Mouse (Mus musculus): ENCODE measurements at regions not wholly inside any gene's neighbourhood (a gene's known extent, or its start where the extent isn't known, plus 50 kb on each side); places are given as distances from the start of the nearest gene placed in this dataset.
"Not testable (repeated sequence)": the region's sequence is repeated elsewhere in the genome, so short reads cannot be mapped to it uniquely, and the experiment has no call there.

DNA sequence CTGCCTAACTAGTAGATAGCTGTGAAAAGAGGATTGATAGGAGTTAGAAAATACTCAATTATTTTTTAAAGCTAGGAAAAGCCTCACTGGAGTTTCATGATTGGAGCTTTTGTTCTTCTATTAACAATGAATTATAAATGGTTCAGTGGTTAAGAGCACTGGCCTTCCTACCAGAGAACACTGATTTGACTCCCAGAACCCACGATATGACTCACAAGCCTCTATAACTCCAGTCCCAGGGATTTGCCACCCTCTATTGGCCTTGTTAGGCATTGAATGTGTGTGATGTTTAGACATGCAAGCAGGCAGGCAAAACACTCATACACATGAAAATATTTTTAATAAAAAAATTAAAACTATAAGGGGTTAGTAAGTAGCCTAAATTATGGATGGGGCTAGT is 704.4 kb downstream of the Rapgef2 start:
- Histone ChIP-seq H3K27ac (ENCODE audit: insufficient read depth, low read length) (no peak overlapping the region), H3K4me3 (ENCODE audit: insufficient read depth, low read length) (no peak overlapping the region), H3K4me1 (ENCODE audit: control insufficient read depth, insufficient read depth, low read length) (peaks cover 2% of the 10 kb centered on the region)
- no peak for TF ChIP-seq POLR2A (IDR thresholded peaks at IDR 0.05; ENCODE audit: low read depth, low read length)
- no peak for TF ChIP-seq CTCF (IDR thresholded peaks at IDR 0.05; ENCODE audit: borderline replicate concordance, insufficient read depth, low read length)

DNA sequence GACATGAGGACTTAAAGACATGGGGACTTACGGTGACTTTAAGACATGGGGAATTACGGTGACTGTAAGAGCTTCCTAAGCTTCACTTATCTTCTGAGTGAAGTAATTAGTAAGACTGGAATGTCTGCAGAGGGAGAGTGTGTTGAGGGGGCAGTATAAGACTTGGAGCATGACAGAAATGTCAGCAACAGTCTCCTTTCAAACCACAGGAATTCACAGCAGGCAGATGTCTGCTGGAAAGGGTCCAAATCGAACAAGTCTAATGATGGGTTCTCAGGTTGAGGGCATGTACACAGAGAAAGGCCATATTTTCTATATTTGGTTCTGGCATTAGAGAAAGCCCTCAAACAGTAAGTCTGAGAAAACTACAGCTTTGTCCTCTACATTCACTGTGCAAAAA is 705.2 kb downstream of the Rapgef2 start:
- H3K27ac ChIP-seq (ENCODE audit: insufficient read depth, low read length): peak overlapping the region; percentile 77
- no peak for TF ChIP-seq CTCF (IDR thresholded peaks at IDR 0.05; ENCODE audit: borderline replicate concordance, insufficient read depth, low read length)
- TF ChIP-seq POLR2A (IDR thresholded peaks at IDR 0.05; ENCODE audit: low read depth, low read length): no peak
- peaks cover 2% of the 10 kb centered on the region for H3K4me1 ChIP-seq (ENCODE audit: control insufficient read depth, insufficient read depth, low read length)
- no peak overlapping the region for H3K4me3 ChIP-seq (ENCODE audit: insufficient read depth, low read length)

- Histone ChIP-seq H3K4me1 (ENCODE audit: control insufficient read depth, insufficient read depth, low read length) (no peaks in the 10 kb centered on the region), H3K4me3 (ENCODE audit: insufficient read depth, low read length) (no peak overlapping the region)
- TF ChIP-seq CTCF (IDR thresholded peaks at IDR 0.05; ENCODE audit: borderline replicate concordance, insufficient read depth, low read length): no peak
- no peak for TF ChIP-seq POLR2A (IDR thresholded peaks at IDR 0.05; ENCODE audit: low read depth, low read length)
These were observed 710.5 kb downstream of the Rapgef2 start for GRCm38 (mm10) chr3:78575667-78576464.

GRCm38 (mm10) chr3:78574807-78575206 is 711.5 kb downstream of the Rapgef2 start:
- TF ChIP-seq POLR2A (IDR thresholded peaks at IDR 0.05; ENCODE audit: low read depth, low read length): no peak
- TF ChIP-seq CTCF (IDR thresholded peaks at IDR 0.05; ENCODE audit: borderline replicate concordance, insufficient read depth, low read length): no peak
- Histone ChIP-seq H3K27ac (ENCODE audit: insufficient read depth, low read length) (no peak overlapping the region), H3K4me3 (ENCODE audit: insufficient read depth, low read length) (no peak overlapping the region), H3K4me1 (ENCODE audit: control insufficient read depth, insufficient read depth, low read length) (no peaks in the 10 kb centered on the region)

More at GRCm38 (mm10) chr3:78575667-78576464, 710.5 kb downstream of the Rapgef2 start:
- no peak overlapping the region for H3K27ac ChIP-seq (ENCODE audit: insufficient read depth, low read length)

- H3K4me3 ChIP-seq (ENCODE audit: insufficient read depth, low read length): no peak overlapping the region
- TF ChIP-seq POLR2A (IDR thresholded peaks at IDR 0.05; ENCODE audit: low read depth, low read length) (no peak), CTCF (IDR thresholded peaks at IDR 0.05; ENCODE audit: borderline replicate concordance, insufficient read depth, low read length) (no peak)
- H3K27ac ChIP-seq (ENCODE audit: insufficient read depth, low read length): no peak overlapping the region
- H3K4me1 ChIP-seq (ENCODE audit: control insufficient read depth, insufficient read depth, low read length): no peaks in the 10 kb centered on the region
These were observed 713.0 kb downstream of the Rapgef2 start for GRCm38 (mm10) chr3:78573299-78573698.

- not testable (repeated sequence) for H3K4me1 ChIP-seq (ENCODE audit: control insufficient read depth, insufficient read depth, low read length); H3K4me3 ChIP-seq (ENCODE audit: insufficient read depth, low read length); H3K27ac ChIP-seq (ENCODE audit: insufficient read depth, low read length)
These were observed 721.4 kb downstream of the Rapgef2 start for GRCm38 (mm10) chr3:78564926-78565325.

Data from embryonic fibroblast, embryonic 13.5 days (primary cell).